Mouse (Mus musculus): Measurements from ENCODE around the gene Midn. TPM values are rescaled to one million over a fixed set of nuclear protein-coding genes. Genes with fewer than 3 reads are reported as not detected.
A peak's percentile ranks its signal among the peaks of the same experiment; 100 is the strongest.

Gene Midn
- polyA plus RNA-seq, 1 experiment = 70.1 TPM

GRCm38 (mm10) chr10:80169070-80169469 is 21.0 kb downstream of the Midn start:
- Histone ChIP-seq H3K4me1 (ENCODE audit: control insufficient read depth, insufficient read depth, low read length) (peaks cover 34% of the 10 kb centered on the region), H3K4me3 (ENCODE audit: control insufficient read depth, low read depth, low read length) (no peak overlapping the region), H3K27ac (ENCODE audit: control insufficient read depth, insufficient read depth, low read depth, low read length) (no peak overlapping the region), H3K36me3 (ENCODE audit: control insufficient read depth, insufficient read depth, low read length) (peaks cover 4% of the 10 kb centered on the region), H3K27me3 (ENCODE audit: control insufficient read depth, insufficient read depth, low read length) (no peaks in the 10 kb centered on the region)
- no peak for TF ChIP-seq POLR2A (IDR thresholded peaks at IDR 0.05; ENCODE audit: control insufficient read depth, low read depth, low read length)
- no peak for TF ChIP-seq CTCF (IDR thresholded peaks at IDR 0.05; ENCODE audit: control insufficient read depth, insufficient read depth, insufficient replicate concordance, low read depth, low read length)

- no peak overlapping the region for H3K27ac ChIP-seq (ENCODE audit: control insufficient read depth, insufficient read depth, low read depth, low read length)
- H3K27me3 ChIP-seq (ENCODE audit: control insufficient read depth, insufficient read depth, low read length) = no peaks in the 10 kb centered on the region
- H3K4me1 ChIP-seq (ENCODE audit: control insufficient read depth, insufficient read depth, low read length) = peaks cover 32% of the 10 kb centered on the region
- no peak overlapping the region for H3K4me3 ChIP-seq (ENCODE audit: control insufficient read depth, low read depth, low read length)
- H3K36me3 ChIP-seq (ENCODE audit: control insufficient read depth, insufficient read depth, low read length) = peaks cover 4% of the 10 kb centered on the region
- no peak for TF ChIP-seq POLR2A (IDR thresholded peaks at IDR 0.05; ENCODE audit: control insufficient read depth, low read depth, low read length)
Observed at GRCm38 (mm10) chr10:80169651-80170050, 21.6 kb downstream of the Midn start.

DNA sequence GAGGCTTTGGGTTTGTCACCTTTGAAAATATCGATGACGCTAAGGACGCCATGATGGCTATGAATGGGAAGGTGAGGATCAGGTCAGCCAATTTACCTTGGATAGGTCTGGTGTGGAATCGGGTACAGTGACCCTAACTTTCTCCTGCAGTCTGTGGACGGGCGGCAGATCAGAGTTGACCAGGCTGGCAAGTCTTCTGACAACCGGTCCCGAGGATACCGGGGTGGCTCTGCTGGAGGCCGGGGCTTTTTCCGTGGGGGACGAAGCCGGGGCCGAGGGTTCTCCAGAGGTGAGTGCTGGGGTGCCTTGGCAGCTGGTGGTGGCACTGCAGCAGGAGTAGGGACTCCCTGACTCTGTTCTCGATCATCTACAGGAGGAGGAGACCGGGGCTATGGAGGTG is 22.0 kb downstream of the Midn start:
- Histone ChIP-seq H3K4me1 (ENCODE audit: control insufficient read depth, insufficient read depth, low read length) (peaks cover 29% of the 10 kb centered on the region), H3K36me3 (ENCODE audit: control insufficient read depth, insufficient read depth, low read length) (peaks cover 4% of the 10 kb centered on the region), H3K4me3 (ENCODE audit: control insufficient read depth, low read depth, low read length) (no peak overlapping the region), H3K27ac (ENCODE audit: control insufficient read depth, insufficient read depth, low read depth, low read length) (no peak overlapping the region), H3K27me3 (ENCODE audit: control insufficient read depth, insufficient read depth, low read length) (no peaks in the 10 kb centered on the region)
- TF ChIP-seq CTCF (IDR thresholded peaks at IDR 0.05; ENCODE audit: control insufficient read depth, insufficient read depth, insufficient replicate concordance, low read depth, low read length) (no peak), POLR2A (IDR thresholded peaks at IDR 0.05; ENCODE audit: control insufficient read depth, low read depth, low read length) (no peak)

- Histone ChIP-seq H3K4me1 (ENCODE audit: control insufficient read depth, insufficient read depth, low read length) (peaks cover 28% of the 10 kb centered on the region), H3K4me3 (ENCODE audit: control insufficient read depth, low read depth, low read length) (no peak overlapping the region), H3K27me3 (ENCODE audit: control insufficient read depth, insufficient read depth, low read length) (no peaks in the 10 kb centered on the region), H3K27ac (ENCODE audit: control insufficient read depth, insufficient read depth, low read depth, low read length) (no peak overlapping the region), H3K36me3 (ENCODE audit: control insufficient read depth, insufficient read depth, low read length) (peaks cover 4% of the 10 kb centered on the region)
- TF ChIP-seq CTCF (IDR thresholded peaks at IDR 0.05; ENCODE audit: control insufficient read depth, insufficient read depth, insufficient replicate concordance, low read depth, low read length) (no peak), POLR2A (IDR thresholded peaks at IDR 0.05; ENCODE audit: control insufficient read depth, low read depth, low read length) (no peak; the same call in 1 of the 2 replicates)
Observed at GRCm38 (mm10) chr10:80170601-80171021, 22.5 kb downstream of the Midn start.

- no peaks in the 10 kb centered on the region for H3K27me3 ChIP-seq (ENCODE audit: control insufficient read depth, insufficient read depth, low read length)
- no peak overlapping the region; the same call in 1 of the 2 replicates for H3K4me3 ChIP-seq (ENCODE audit: control insufficient read depth, low read depth, low read length)
- H3K27ac ChIP-seq (ENCODE audit: control insufficient read depth, insufficient read depth, low read depth, low read length) = no peak overlapping the region
- TF ChIP-seq POLR2A (IDR thresholded peaks at IDR 0.05; ENCODE audit: control insufficient read depth, low read depth, low read length) = no peak
- no peak for TF ChIP-seq CTCF (IDR thresholded peaks at IDR 0.05; ENCODE audit: control insufficient read depth, insufficient read depth, insufficient replicate concordance, low read depth, low read length)
- peaks cover 25% of the 10 kb centered on the region for H3K4me1 ChIP-seq (ENCODE audit: control insufficient read depth, insufficient read depth, low read length)
- peaks cover 4% of the 10 kb centered on the region for H3K36me3 ChIP-seq (ENCODE audit: control insufficient read depth, insufficient read depth, low read length)
Observed at GRCm38 (mm10) chr10:80171252-80171651, 23.2 kb downstream of the Midn start.

- Histone ChIP-seq H3K27ac (ENCODE audit: control insufficient read depth, insufficient read depth, low read depth, low read length) (no peak overlapping the region), H3K36me3 (ENCODE audit: control insufficient read depth, insufficient read depth, low read length) (peaks cover 4% of the 10 kb centered on the region), H3K4me1 (ENCODE audit: control insufficient read depth, insufficient read depth, low read length) (peaks cover 23% of the 10 kb centered on the region), H3K4me3 (ENCODE audit: control insufficient read depth, low read depth, low read length) (peak overlapping the region; percentile 4), H3K27me3 (ENCODE audit: control insufficient read depth, insufficient read depth, low read length) (no peaks in the 10 kb centered on the region)
- TF ChIP-seq CTCF (IDR thresholded peaks at IDR 0.05; ENCODE audit: control insufficient read depth, insufficient read depth, insufficient replicate concordance, low read depth, low read length) (no peak), POLR2A (IDR thresholded peaks at IDR 0.05; ENCODE audit: control insufficient read depth, low read depth, low read length) (no peak)
Observed at GRCm38 (mm10) chr10:80171760-80172526, 23.9 kb downstream of the Midn start.

GRCm38 (mm10) chr10:80172527-80173292 is 24.6 kb downstream of the Midn start, which contains the start of gene 1600002K03Rik:
1600002K03Rik (plus strand) TSS chr10:80172944.
- Histone ChIP-seq H3K27ac (ENCODE audit: control insufficient read depth, insufficient read depth, low read depth, low read length) (peak within 1 kb of the TSS; percentile 82), H3K4me1 (ENCODE audit: control insufficient read depth, insufficient read depth, low read length) (peaks cover 23% of the 10 kb centered on the region), H3K36me3 (ENCODE audit: control insufficient read depth, insufficient read depth, low read length) (peaks cover 4% of the 10 kb centered on the region), H3K4me3 (ENCODE audit: control insufficient read depth, low read depth, low read length) (peak within 1 kb of the TSS; percentile 88), H3K27me3 (ENCODE audit: control insufficient read depth, insufficient read depth, low read length) (no peaks in the 10 kb centered on the region)
- TF ChIP-seq CTCF (IDR thresholded peaks at IDR 0.05; ENCODE audit: control insufficient read depth, insufficient read depth, insufficient replicate concordance, low read depth, low read length) = no peak
- TF ChIP-seq POLR2A (IDR thresholded peaks at IDR 0.05; ENCODE audit: control insufficient read depth, low read depth, low read length) = peak; percentile 59

All from testis, adult 2 months (tissue).